In the genomic region with DNA sequence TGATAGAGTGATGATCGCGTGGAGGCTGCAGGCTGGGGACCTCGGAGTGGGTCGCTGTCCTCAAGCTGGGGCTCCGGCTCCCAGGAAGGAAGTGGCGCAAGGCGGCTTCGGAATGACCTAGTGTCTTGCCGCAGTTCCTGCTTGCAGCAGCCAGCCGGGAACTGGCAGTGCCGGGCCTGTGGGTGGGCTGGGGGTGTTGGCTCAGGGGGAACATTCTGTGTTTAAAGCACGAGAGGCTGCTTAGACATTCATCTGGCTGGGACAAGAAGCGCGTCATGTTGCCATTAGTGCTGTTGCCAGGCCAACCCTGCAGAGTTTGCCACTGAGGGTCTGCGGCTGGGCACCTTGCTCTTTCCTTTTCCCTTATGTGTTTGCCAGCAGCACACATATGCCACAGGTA, we compare ENCODE assay signal across 10 mouse cellular contexts.
DNase-seq lines count a peak whose midpoint lies in the region; ATAC-seq and TF ChIP-seq lines count a peak whose summit lies in the region.
"Had no signal": no experiment of that assay in that cellular context is flagged by ENCODE, and none has a peak within 500 bp of the region (broad histone marks: within the 10 kb centered on the region; RNA-seq: fewer than 3 reads in every experiment).

No protein-coding gene starts in this region.

- 9% methylated on average over 15 of the region's 15 CpGs for WGBS in forebrain, embryonic 14.5 days
- WGBS in hindbrain, embryonic 10.5 days = 66% methylated on average over 15 of the region's 15 CpGs
- 86% methylated on average over 15 of the region's 15 CpGs for WGBS in limb, embryonic 10.5 days
- WGBS in midbrain, postnatal 0 days = 20% methylated on average over 15 of the region's 15 CpGs
- WGBS in intestine, embryonic 16.5 days = 49% methylated on average over 15 of the region's 15 CpGs

- peak; percentile 84 for DNase-seq in forebrain, embryonic 14.5 days (ENCODE audit: low spot score)
- peak; percentile 13 for DNase-seq in hindbrain, embryonic 10.5 days (ENCODE audit: low spot score)
- DNase-seq in limb, embryonic 10.5 days (ENCODE audit: low spot score) = no peak
- DNase-seq in midbrain, postnatal 0 days (ENCODE audit: low spot score) = peak; percentile 72
- DNase-seq in thymus, postnatal 36 days = no peak
- DNase-seq: liver; thymus, adult 2 months had no signal

- peaks cover 55% of the 10 kb centered on the region for H3K4me1 ChIP-seq in forebrain, embryonic 14.5 days (ENCODE audit: control insufficient read depth, insufficient read depth, low read length)
- peaks cover 59% of the 10 kb centered on the region for H3K4me1 ChIP-seq in hindbrain, embryonic 10.5 days (replicated peaks)
- peaks cover 51% of the 10 kb centered on the region for H3K4me1 ChIP-seq in limb, embryonic 10.5 days
- peaks cover 18% of the 10 kb centered on the region; the same call in 1 of the 2 replicates for H3K4me1 ChIP-seq in midbrain, postnatal 0 days (ENCODE audit: insufficient read depth, low read length)
- peaks cover 29% of the 10 kb centered on the region for H3K4me1 ChIP-seq in intestine, embryonic 16.5 days (ENCODE audit: control insufficient read depth, insufficient read depth, low read length)

- peak overlapping the region; percentile 43 for H3K9ac ChIP-seq in forebrain, embryonic 14.5 days (ENCODE audit: low read length)
- 0 out of 2 replicates have a peak overlapping the region, but pooled peaks have one; percentile 36 for H3K9ac ChIP-seq in midbrain, postnatal 0 days (replicated peaks; ENCODE audit: low read length, poor library complexity, severe bottlenecking)
- H3K9ac ChIP-seq in intestine, embryonic 16.5 days (ENCODE audit: low read depth, low read length) = no peak overlapping the region

- no peaks in the 10 kb centered on the region for H3K36me3 ChIP-seq in forebrain, embryonic 14.5 days (ENCODE audit: control insufficient read depth, insufficient read depth, low read length)
- H3K36me3 ChIP-seq in hindbrain, embryonic 10.5 days = no peaks in the 10 kb centered on the region
- H3K36me3 ChIP-seq in limb, embryonic 10.5 days = no peaks in the 10 kb centered on the region
- H3K36me3 ChIP-seq in midbrain, postnatal 0 days (ENCODE audit: insufficient read depth, low read length) = no peaks in the 10 kb centered on the region
- H3K36me3 ChIP-seq in intestine, embryonic 16.5 days (ENCODE audit: control insufficient read depth, insufficient read depth, low read length) = no peaks in the 10 kb centered on the region

- peak overlapping the region; percentile 44 for H3K4me2 ChIP-seq in forebrain, embryonic 14.5 days (ENCODE audit: low read length)
- H3K4me2 ChIP-seq in midbrain, postnatal 0 days (ENCODE audit: low read depth, low read length, poor library complexity, severe bottlenecking) = peak overlapping the region; percentile 45
- no peak overlapping the region for H3K4me2 ChIP-seq in intestine, embryonic 16.5 days (ENCODE audit: low read depth, low read length)

- no peak overlapping the region for H3K4me3 ChIP-seq in forebrain, embryonic 14.5 days (ENCODE audit: low read depth, low read length)
- no peak overlapping the region for H3K4me3 ChIP-seq in hindbrain, embryonic 10.5 days
- no peak overlapping the region for H3K4me3 ChIP-seq in limb, embryonic 10.5 days
- H3K4me3 ChIP-seq in midbrain, postnatal 0 days (ENCODE audit: low read depth, low read length) = no peak overlapping the region
- H3K4me3 ChIP-seq in intestine, embryonic 16.5 days (ENCODE audit: low read length) = no peak overlapping the region

- ATAC-seq in forebrain, embryonic 14.5 days = peak; percentile 64
- peak; percentile 41; the same call in 1 of the 2 replicates for ATAC-seq in midbrain, postnatal 0 days (ENCODE audit: low FRiP score)
- ATAC-seq in intestine, embryonic 16.5 days = no peak
- no peak for ATAC-seq in erythroid progenitor cell, adult 5-6 weeks (replicated peaks; ENCODE audit: low FRiP score, poor library complexity, severe bottlenecking)
- ATAC-seq in cerebellum, adult (ENCODE audit: insufficient number of reproducible peaks, low FRiP score, low TSS enrichment) = no peak

- H3K9me3 ChIP-seq in forebrain, embryonic 14.5 days (replicated peaks; ENCODE audit: control insufficient read depth, low read length) = no peaks in the 10 kb centered on the region
- no peaks in the 10 kb centered on the region for H3K9me3 ChIP-seq in hindbrain, embryonic 10.5 days
- no peaks in the 10 kb centered on the region for H3K9me3 ChIP-seq in limb, embryonic 10.5 days (replicated peaks)
- H3K9me3 ChIP-seq in midbrain, postnatal 0 days (ENCODE audit: low read length) = no peaks in the 10 kb centered on the region
- no peaks in the 10 kb centered on the region for H3K9me3 ChIP-seq in intestine, embryonic 16.5 days (ENCODE audit: control insufficient read depth, low read length)

- peak overlapping the region; percentile 60 for H3K27ac ChIP-seq in forebrain, embryonic 14.5 days (ENCODE audit: low read depth, low read length)
- H3K27ac ChIP-seq in hindbrain, embryonic 10.5 days = peak overlapping the region; percentile 66
- peak overlapping the region; percentile 79 for H3K27ac ChIP-seq in limb, embryonic 10.5 days
- peak overlapping the region; percentile 51 for H3K27ac ChIP-seq in midbrain, postnatal 0 days (ENCODE audit: low read depth, low read length)
- H3K27ac ChIP-seq in intestine, embryonic 16.5 days (ENCODE audit: low read length) = no peak overlapping the region

- H3K27me3 ChIP-seq in forebrain, embryonic 14.5 days (replicated peaks; ENCODE audit: control insufficient read depth, insufficient read depth, low read length) = no peaks in the 10 kb centered on the region
- H3K27me3 ChIP-seq in hindbrain, embryonic 10.5 days (ENCODE audit: insufficient read depth, poor library complexity, severe bottlenecking) = no peaks in the 10 kb centered on the region
- H3K27me3 ChIP-seq in limb, embryonic 10.5 days (ENCODE audit: low read depth, poor library complexity, severe bottlenecking) = no peaks in the 10 kb centered on the region
- no peaks in the 10 kb centered on the region for H3K27me3 ChIP-seq in midbrain, postnatal 0 days (ENCODE audit: insufficient read depth, low read length)
- H3K27me3 ChIP-seq in intestine, embryonic 16.5 days (replicated peaks; ENCODE audit: control insufficient read depth, insufficient read depth, low read length) = no peaks in the 10 kb centered on the region

- no peak for TF ChIP-seq CTCF in midbrain, postnatal 0 days (IDR thresholded peaks at IDR 0.05)

Comparison
In these comparisons a context has a peak if more than half of its experiments do, and no peak if none do; other contexts are left out.
1. ATAC-seq: peak in forebrain, embryonic 14.5 days (single experiment) and midbrain, postnatal 0 days (single experiment); none in intestine, embryonic 16.5 days (single experiment), erythroid progenitor cell, adult 5-6 weeks (single experiment) and cerebellum, adult (single experiment).
2. DNase-seq: peak in forebrain, embryonic 14.5 days (single experiment), hindbrain, embryonic 10.5 days (single experiment) and midbrain, postnatal 0 days (single experiment); none in limb, embryonic 10.5 days (single experiment) and thymus, postnatal 36 days (0 of 2).